Mouse (Mus musculus) ES-Bruce4 (cell line): ENCODE data around the gene Ier5l.

Source experiments
- CTCF ChIP-seq: IDR thresholded peaks from one replicate; pipeline ENCODE4 v1.8.1; 2011; ENCODE audit warnings: low read depth, low read length
- EP300 ChIP-seq: IDR thresholded peaks from 2 replicates; pipeline ENCODE4 v1.6.1; 2011; ENCODE audit warnings: low read depth, low read length; ENCODE audit not compliant: insufficient read depth
- POLR2A ChIP-seq: IDR thresholded peaks from one replicate; pipeline ENCODE4 v1.8.1; 2011; ENCODE audit warnings: low read length; ENCODE audit not compliant: insufficient read depth

GRCm38 (mm10) chr2:30473431-30474031 lies 488 bp downstream of the Ier5l start:
- TF ChIP-seq POLR2A (no peak), CTCF (no peak), EP300 (no peak)
